Mouse (Mus musculus): ENCODE results near the gene Mknk1.

The Mknk1 gene

DNA sequence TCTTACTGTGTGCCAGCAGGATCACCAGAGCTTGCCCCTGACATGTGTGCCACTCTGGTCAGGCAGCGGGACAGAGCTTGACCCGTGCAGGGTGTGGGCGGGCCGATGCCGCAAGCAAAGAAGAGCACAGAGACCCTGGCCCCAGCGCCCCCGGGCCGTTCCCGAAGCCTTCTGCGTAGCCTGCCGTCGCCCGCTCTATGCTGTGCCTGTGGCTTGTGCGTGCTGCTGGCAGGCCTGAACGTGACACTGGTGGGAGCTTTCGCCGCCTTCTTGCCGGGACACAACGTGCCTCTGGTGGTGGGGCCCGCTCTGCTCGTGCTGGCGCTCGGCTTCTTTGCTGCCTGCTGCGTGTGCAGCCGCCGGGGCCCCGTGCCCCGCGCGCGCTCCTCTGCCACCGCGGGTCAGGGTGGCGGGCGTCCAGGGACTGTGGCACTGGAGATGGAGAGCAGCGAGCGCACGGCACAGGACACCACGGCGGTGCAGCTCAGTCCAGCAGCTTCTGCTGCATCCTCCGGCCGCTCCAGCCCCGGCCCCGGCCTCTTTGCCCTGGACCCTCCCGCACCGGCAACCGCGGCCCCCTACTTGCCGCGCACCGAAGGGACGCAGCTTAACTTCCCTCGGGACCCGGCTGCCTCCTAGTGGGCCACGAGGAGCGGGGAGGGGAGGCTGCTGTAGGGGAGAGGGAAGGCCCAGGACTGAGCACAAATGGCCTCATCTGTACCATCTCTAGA, 59.1 kb downstream of the Mknk1 start:
- peak; percentile 28 for DNase-seq

DNA sequence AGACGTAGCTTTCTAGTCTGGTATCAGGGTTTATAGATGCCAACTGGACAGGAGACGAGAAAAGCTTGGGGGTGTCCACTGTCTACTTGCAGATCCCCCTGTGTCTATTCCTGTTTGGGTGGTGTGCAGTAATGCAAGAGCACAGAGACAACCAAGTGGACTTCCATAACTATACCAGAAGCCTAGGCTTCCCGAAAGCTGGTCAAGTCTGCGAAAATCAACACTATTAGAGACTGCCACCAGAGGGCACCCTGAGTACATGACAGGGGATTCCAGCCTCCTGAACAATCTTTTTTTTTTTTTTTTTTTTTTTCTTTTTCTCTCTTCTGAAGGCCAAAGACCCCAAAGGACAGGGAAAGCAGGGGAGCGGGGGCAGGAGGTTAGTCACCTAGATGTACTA, 63.8 kb downstream of the Mknk1 start:
- DNase-seq, result peak; percentile 87

- no peak for DNase-seq
These were observed 65.4 kb downstream of the Mknk1 start for GRCm38 (mm10) chr4:115904375-115904774.

DNA sequence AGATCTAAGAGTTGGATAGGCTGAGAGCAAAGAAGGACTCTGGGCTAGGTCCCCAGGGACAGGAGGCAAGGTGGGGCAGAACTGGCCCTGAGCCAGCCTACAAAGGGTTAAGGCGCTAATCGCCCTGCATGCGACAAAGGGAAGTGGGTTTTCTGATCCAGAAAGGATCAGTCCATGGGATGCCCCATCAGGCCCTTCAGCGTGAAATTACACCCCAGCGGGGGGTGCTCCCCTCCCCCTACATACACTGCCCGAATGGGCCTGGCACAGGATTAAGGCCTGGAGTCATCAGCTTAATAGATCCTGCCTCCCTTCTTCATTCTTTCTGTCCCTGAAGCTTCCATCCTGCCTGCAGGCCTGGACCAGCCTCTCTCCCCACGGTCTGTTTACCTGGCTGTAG, 66.7 kb downstream of the Mknk1 start:
- no peak for DNase-seq

- DNase-seq, result no peak
These were observed 67.8 kb downstream of the Mknk1 start for GRCm38 (mm10) chr4:115906791-115907190.

GRCm38 (mm10) chr4:115907994-115908393, 69.0 kb downstream of the Mknk1 start:
- no peak for DNase-seq

GRCm38 (mm10) chr4:115908641-115909040, 69.6 kb downstream of the Mknk1 start:
- peak; percentile 28 for DNase-seq

- no peak for DNase-seq
These were observed 72.6 kb downstream of the Mknk1 start for GRCm38 (mm10) chr4:115911586-115911985.

DNA sequence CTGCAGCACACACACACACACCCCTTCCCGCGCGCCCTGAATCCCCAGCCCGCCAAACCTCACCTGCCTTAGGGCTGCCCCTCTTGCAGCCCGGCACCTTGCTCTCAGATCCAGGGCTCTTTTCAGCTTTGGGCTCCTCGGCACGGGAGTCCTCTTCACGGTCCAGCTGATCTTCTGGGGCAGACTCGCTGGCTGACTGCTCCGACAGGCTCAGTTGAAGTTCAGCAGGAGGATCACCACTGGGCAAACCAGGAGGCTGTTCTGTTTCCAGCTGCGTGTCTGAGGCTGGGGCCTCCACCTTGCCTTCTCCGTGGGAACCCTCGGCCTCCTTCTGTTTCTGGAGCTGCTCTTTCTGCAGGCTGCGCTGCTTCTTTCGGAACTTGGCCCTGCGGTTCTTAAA, 80.9 kb downstream of the Mknk1 start:
- no peak for DNase-seq

GRCm38 (mm10) chr4:115922688-115923087, 83.7 kb downstream of the Mknk1 start:
- DNase-seq, result no peak

DNA sequence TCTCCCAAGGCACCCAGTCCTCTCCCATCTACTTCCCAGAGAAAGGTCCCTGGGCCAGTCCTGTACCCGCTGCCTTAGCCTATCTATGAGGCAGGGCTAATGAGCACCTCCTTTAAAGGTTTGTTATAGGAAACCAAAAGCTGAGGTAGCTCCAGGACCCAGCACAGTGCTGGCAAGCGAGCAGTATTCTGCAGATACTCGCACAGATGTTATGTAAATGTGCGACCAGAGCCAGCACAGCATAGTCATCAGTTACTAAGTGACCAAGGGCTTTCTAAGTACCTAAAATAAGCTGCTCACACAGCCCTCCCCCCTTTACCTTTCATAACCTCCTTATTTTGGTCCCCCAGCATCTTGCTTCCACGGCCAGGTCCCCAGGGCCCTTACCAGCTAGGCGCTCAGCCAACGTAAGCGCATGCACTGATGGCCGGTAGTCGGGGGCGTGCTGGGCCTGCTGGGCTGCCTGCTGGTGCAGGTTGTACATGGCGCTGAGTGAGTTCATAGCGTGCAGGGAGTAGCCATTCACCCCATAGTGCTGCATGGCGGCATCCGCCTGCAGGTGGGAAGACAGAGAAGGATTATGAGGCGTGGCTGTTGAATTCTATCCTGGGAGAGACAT, 84.4 kb downstream of the Mknk1 start:
- no peak for DNase-seq

DNA sequence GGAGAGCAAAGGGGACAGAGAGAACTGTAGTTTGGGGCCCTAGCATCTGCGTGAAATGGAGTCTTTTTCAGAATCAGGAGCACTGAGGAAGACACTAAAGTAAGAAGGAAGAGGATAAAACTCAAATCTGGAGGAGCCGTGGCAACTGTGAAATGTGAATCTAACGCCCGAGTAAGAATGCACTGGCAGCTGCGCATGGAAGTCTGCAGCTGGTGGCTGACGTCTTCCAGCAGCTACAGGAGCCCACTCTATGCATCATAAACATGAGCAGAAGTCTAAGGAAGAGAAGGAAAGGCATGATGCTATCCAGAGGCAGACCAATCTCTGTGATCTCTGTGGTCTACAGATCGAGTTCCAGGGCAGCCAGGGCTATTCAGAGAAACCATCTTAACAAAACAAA, 88.6 kb downstream of the Mknk1 start:
- DNase-seq, result no peak

Data from lung, postnatal 10 days (tissue).